Mouse (Mus musculus) frontal cortex, adult (tissue): ENCODE results near the gene 1700003E16Rik.

Source experiments
- ATAC-seq: cut with Nextera tagmentation; 2 replicates; pipeline ENCODE4 v1.9.2; 2017; ENCODE audit warnings: mild to moderate bottlenecking, moderate library complexity, mixed read lengths; ENCODE audit not compliant: low TSS enrichment

Gene 1700003E16Rik

DNA sequence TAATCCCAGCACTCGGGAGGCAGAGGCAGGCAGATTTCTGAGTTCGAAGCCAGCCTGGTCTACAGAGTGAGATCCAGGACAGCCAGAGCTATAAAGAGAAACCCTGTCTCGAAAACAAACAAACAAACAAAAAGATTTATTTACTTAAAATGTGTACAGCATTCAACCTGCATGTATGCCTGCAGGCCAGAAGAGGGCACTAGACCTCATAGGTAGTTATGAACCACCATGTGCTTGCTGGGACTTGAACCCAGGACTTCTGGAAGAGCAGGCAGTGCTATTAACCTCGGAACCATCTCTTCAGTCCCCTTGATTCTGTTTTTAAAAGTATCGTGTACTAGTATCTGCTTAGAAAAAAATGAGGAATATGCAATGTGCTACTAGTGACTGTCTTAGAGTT is 28.8 kb upstream of the 1700003E16Rik start:
- ATAC-seq = no peak

DNA sequence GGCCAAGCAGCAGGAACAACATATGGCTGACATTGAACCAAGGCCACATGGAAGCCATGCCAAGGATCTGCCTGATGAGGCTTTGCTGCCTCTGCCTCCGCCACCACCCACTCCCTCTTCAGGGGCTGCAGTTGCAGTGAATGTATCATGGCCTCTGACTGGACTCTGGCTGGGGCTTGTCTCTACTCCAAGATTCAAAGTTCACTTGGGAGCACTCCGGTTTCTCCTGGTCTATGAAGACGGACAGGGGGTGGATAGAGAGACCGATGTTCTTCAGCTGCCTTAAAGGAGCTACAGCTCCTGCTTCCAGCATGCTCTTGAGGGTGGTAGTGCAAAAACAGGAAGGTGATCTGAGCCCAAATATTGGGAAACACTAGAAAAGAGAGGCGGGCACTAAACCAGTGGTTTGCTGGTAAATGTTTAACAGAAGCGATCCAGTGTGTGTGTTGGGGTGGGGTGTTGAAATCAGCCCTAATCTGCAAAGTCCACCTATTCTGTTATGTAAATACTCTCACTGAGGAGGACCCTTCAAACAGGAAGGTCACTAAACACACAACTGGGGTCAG is 24.7 kb upstream of the 1700003E16Rik start:
- ATAC-seq = no peak

DNA sequence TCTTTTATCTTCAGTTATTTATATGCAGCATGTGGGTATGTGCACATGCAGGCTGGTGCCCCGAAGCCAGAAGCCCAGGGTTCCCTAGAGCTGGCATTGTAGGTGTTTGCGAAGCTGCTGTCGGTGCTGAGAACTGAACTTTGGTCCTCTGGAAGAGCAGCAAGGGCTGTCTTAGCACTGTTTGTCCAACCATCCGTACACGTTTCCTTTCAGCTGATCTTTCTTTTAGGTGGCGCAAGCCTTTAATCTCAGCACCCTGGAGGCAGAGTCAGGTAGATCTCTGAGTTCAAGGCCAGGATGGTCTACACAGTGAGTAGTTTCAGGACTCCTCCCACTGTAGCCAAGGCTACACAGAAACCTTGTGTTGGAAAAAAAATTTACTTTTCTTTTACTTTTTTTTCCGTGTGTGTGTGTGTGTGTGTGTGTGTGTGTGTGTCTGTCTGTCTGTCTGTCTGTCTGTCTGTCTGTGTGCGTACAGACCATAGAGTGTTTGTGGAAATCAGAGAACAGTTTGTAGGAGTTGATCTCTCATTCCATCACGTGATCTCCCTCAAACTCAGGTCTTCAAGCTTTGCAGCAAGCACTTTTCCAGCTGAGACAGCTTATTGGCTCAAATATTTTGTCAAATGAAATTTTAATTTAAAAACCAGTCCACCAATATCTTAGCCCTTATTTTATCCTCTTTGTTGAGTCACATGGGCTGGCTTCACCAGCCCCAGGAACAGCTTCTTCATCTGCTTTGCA is 23.9 kb upstream of the 1700003E16Rik start:
- ATAC-seq = no peak

DNA sequence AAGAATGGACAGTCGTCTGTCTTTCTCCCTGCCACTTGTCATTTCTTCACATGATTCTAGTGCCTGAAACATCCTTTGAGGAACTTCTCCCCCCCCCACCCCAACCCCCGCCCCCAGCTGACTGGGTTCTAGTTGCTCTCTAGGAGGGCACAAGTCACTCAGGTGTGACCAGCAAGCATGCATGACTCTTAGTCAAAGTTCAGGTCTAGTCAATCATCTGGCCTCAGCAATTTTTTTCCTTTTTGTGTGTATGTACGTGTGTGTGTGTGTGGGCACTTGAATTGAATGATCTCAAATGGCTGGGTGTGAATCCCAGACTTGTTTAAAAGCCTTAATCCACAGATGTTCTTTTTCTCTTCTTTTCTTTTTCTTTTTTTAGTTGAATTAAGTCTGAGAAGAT is 22.0 kb upstream of the 1700003E16Rik start:
- no peak for ATAC-seq

DNA sequence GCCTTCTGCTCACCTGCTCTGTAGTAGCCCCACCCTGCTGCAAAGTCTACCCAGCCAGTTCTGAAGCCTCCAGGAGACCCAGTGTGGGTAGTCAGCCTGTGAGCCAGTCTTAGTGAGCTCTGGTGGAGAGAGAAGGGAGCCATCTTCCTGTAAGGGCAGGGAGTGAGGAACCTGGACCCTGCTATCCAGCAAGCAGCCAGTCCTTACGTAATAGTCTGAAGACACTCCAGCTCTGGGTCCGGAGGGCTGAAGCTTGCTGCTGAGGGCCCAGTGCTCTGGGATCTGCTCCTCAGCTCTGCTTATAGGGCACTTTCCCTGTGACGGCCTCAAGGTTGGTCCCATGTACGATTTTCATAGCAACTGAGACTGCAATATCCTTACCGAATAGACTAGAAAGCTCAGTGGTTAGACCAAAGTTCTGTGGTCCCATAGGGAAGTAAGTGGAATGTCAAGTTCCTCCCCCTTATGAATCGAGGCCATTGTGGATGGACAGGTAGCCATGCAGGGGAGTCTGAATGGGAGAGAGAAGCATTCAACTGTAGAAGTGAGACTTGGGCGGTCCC is 21.2 kb upstream of the 1700003E16Rik start, which contains the start of gene Rtkn:
Gene Rtkn, plus strand, starts transcription at position 513 of the 563 bp plus-strand sequence.
- no peak for ATAC-seq

DNA sequence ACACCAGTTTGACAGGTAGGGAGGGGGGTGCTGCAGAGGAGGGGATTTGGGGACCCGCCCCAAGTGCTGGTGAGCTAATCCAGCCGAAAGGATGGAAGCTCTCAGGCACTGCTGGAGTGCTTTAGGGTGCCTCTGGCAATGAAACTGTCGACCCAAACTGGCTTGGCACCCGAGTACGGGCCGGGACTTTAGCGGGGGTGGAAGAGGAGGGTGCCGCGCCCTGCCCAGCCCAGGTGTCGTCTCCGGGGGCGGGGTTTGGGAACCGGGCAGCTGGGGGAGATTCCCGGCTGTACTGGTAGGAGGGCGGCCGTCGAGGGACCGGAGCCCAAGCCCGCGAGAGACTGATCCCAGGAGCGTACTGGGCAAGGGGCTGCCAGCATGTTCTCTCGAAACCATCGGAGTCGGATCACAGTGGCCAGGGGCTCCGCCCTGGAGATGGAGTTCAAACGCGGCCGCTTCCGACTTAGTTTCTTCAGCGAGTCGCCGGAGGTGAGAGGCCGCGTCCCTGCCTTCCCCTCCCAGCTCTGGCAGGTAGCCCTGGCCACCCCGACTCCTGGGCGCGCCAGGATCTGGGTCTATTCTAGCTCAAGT is 20.5 kb upstream of the 1700003E16Rik start:
- ATAC-seq = no peak

DNA sequence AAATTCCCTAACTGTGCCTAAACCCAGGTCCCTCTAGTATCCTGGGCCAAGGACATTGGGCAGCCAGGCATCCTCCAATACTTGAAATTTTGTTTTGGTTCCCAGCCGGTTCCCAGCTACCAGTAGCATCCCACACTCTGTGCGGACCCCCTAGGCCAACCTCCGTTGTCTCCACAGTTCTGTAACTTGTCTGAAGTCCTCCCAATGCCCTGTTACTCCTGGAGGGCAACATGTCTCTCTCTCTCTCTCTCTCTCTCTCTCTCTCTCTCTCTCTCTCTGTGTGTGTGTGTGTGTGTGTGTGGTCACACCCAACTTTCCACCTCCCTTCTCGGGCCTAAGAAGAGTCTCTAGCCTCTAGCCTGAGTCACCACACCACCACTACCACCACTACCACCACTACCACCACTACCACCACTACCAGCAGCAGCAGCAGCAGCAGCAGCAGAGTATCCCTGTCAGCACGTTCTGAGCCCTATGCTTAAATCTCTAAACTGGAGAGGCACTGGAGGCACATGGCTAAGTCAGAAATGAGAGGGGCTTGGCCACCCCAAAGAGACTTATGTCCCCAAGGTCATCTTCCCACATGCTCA is 19.8 kb upstream of the 1700003E16Rik start:
- ATAC-seq = no peak

DNA sequence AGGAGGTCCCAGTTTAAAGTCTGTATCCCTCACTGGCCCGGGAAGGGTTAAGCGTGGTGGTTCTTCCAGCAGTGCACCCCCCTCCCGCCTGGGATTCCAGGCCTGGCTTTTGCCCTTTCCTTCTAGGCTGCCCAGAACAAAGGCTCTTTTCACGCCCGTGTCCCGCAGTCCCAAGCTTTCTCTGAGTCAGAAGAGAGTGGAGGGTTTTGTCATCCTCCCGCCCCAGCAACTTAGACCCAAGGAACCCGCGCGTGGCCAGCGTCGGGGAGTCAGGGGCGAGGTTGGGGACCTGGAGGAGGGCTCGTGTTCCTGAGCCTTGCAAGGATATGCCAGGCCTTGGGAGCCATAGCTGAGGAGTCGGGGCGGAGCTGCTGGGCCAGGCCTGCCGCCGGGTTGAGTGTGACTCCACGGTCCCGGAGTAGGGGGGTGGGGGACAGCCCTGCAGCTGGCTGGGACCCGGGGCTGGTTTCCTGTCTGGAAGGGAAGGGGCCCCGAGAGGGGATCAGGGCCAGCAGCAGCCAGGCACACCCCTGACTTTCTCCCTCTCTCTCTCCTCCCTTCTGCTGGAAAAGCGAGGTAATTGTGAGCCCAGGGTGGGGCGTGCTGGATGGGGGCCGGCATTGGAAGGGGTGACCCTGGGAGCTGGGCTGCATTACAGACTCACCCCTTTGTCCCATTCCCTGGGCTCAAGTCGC is 19.2 kb upstream of the 1700003E16Rik start:
- ATAC-seq = peak; percentile 27; the same call in 1 of the 2 replicates

DNA sequence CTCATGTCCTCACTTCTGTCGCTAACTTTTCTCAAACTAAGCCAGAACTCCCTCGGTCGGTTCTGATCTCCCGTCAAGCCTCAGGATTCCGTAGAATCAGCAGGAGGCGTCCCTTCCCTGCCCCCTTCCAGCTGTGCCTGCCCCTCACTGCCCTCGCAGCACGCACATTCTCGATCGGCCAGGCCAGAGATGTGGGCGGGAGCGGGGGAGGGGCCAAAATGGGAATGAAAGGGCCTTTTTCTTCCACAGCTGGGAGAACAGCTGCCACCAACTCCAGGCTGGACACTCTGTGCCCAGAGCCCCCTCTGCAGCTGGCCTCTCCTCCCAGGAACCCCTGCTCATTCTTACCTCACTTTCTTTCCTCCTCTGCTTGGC is 18.6 kb upstream of the 1700003E16Rik start:
- peak; percentile 35; the same call in 1 of the 2 replicates for ATAC-seq

DNA sequence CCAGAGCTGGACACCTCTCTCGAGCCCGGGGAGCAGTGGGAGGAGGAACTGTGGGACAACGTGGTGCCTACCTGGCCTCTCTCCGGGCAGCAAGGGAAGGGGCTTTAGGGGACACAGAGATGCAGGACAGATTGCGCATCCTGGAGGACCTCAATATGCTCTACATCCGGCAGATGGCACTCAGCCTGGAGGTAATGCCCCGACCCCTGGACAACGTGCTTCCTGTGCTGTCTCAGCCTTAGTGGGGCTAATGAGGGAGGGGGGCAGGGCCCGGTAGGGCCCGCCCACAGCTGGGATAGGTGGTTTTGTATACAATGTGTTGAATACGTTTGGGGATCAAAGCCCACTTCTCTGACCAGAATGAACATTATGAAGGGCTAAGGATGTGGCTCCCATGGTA is 18.1 kb upstream of the 1700003E16Rik start:
- ATAC-seq = no peak

DNA sequence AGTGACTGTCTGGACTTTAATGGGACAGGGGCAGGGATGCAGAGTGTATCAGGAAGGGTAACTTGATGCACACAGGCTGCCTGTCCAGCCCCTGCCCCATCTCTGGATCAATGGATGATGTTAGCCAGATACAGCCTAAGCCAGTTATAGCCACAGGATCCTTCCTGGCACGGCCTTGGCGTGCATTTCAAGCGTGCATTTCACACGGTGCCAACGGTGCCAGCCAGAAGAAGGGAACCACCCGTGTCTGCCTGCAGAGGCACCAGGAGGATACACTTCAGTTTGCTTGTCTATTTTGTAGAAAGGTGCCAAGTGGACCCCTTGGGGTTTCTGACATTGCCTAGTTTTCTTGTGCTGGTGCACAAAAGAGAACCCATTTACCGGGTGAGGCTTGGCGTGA is 16.2 kb upstream of the 1700003E16Rik start:
- no peak for ATAC-seq

DNA sequence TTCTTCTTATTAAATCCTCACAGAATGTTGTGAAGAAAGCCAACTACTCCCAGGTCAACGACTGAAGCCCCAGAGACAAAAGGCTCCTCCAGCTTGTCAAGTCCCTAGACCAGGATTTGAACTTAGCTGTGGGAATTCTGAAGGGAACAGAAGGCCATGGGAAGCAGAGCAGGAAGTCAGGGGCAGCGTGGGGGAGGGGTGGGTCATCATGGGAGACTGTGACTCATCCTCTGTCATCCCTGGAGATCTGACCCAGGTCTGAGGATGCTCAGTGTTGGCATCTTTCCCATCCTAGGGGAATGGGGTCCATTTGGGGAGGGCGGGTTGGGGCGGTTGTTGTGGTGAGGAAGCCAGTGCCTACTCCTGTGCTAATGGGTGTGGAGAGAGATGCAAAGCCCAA is 14.6 kb upstream of the 1700003E16Rik start:
- no peak for ATAC-seq

DNA sequence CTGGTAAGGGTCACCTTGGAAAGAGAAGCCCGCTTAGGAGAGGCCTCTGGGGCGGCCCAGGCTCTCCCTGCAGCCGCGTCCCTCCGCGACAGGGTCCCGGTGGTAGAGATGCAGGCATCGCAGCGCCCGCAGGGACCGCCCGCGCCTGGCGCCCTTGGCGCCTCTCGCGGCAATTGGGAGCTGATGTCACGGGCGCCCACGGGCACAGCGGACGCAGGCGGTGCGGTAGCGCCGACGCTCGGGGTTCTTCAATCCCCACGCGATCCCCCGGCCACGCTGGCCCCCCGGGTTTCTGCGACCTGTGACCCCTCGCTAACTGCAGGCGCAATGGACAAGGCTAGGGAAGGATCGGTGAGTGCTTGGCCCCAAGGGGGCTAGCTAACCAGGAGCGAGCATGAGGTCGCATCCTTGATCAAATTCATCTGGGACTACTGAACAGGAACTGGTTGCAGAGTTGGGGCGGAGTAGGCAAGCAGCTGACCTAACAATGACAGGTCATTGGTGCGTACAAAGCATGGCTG is 13.9 kb upstream of the 1700003E16Rik start:
- peak; percentile 55 for ATAC-seq

DNA sequence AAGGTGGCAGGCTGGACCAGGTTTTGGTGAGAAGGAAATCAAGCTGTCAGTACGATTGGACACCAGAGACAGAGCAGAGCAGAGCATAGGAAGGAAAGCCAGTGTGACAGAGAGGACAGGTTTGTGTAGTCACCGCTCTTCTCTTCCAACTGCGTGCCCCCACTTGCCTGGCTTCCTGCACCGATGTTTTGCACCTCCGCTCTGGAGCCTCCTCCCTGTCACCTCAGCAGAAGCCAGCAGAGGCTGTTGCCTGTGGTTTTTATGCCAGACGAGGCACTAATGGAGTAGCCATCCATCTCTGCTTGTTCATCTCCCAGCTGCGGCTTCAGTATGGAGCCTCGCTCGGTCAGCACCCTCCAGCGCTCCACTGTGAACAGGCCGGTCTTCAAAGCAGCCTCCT is 13.3 kb upstream of the 1700003E16Rik start:
- peak; percentile 53 for ATAC-seq

DNA sequence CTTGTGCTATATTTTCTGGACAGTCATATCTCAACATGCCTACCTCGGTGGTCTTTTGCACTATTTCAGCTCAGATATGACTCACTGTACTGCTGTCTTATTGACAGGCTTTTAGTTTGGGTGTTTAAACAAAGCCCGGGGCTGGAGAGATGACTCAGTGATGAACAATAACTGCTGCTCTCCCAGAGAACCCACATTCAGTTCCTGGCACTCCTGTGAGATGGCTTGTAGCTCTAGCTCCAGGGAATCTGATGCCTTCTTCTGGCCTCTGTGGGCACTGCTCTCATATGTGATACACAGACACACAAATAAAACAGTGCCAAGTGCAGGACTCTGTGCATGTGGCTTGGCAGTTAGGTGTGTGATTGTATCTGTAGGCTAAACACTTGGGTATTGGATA is 11.0 kb upstream of the 1700003E16Rik start:
- peak; percentile 18; the same call in 1 of the 2 replicates for ATAC-seq

DNA sequence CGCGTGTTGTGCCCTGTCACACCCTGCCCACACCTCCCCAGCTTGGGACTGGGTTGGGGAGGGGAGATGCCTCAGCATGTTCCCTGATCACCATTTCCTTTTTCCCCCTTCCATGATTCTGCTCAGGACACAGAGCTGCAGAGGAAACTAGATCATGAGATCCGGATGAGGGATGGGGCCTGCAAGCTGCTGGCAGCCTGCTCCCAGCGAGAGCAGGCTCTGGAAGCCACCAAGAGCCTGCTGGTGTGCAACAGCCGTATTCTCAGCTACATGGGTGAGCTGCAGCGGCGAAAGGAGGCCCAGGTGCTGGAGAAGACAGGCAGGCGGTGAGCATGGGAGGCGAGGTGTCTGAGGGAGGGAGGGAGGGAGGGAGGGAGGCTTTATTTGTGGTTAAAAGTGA is 10.4 kb upstream of the 1700003E16Rik start:
- ATAC-seq = peak; percentile 20

DNA sequence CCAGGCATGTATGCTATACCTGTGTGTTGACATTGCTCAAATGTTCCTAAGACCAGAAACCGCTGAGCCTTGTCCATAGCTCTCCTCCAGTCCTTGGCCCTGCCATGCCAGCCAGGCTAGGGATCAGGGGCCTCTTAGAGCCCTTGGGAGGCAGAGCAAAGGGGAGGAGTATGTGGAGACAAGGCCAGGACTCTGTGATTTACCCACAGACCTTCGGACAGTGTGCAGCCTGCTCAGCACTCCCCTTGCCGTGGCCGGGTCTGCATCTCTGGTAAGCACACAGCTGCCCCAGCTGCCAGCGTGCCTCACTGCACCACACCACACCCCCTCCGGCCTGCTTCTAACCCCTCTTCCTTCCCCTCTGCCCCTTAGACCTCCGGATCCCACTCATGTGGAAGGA is 8.9 kb upstream of the 1700003E16Rik start:
- no peak for ATAC-seq

DNA sequence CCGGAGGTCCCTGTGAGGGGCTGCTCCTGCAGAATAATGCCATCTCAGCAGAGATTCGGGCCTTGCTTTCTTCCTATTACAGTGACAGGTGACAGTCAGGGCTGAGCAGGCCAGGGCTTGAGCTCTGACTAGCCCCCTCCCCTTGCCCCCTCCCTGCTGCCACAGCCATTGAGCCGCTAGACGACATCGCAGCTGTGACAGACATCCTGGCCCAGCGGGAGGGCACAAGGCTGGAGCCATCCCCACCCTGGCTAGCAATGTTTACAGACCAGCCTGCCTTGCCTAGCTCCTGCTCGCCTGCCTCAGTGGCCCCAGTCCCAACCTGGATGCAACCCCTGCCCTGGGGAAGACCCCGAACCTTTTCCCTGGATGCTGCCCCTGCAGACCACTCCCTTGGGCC is 4.5 kb upstream of the 1700003E16Rik start:
- no peak for ATAC-seq

DNA sequence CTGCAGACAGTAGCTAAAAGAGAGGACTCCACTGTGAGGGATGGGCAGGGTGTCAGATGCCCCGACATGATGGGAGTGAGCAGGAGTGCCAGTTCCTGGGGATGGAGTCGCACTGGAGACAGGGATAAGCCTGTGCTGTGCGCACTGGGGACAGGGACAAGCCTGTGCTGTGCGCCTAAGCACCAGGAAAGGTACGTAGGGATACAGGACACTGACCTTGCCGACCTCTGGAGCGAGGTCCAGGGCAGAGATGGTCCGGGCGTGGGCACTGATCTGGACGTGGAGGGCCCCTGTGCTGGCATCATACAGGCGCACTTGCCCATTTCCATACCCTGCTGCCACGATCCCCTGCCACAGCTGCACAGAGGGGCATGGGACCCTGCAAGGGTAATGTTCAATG is 3.2 kb upstream of the 1700003E16Rik start:
- no peak for ATAC-seq

DNA sequence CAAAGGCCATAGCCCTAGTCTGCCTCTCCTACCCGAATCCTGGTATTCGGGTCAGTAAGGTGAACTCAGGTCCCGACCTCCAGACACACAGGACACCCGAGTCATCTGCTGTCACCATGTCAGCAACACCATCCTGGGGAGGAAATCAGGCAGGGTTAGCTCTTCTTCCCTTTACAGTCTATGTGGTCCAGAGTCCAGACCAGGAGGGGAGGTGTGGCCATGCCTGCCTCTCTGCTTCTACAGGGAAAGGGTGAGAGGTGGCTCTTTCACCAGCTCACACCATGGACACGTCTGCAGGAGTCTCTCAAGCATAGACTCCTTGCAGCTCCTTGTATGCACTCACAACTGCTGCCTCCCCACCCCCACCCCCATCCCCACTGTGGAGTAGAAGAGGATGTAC is 2.7 kb upstream of the 1700003E16Rik start:
- no peak for ATAC-seq

DNA sequence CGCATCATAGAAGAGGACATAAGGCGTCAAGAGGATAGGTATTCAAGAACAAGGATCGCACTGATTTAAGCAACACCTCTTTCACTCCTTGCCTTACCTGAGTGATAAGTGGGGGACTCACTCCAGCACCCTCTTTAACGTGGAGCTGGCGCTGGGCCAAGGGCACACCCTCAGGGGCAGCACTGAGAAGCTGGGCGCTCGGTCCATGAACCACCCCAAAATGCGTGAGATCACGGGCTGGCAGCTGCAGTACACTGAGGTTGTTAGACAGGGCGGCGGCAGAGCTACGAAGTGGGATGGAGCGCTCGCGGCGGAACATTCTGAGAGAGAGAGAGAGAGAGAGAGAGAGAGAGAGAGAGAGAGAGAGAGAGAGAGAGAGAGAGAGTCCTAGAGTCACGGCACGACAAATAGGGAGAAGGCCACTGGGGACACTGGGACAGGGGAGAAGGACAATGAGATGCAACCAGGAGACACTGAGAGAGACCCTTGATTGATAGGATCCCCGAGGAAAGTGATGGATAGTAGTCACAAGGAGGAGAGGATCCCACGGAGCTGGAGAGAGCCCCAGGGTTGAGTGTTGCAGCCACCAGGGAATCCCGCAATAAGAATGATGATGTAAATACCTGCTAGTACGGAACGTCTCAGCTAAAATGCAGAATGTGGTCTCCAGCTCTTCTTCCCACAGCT is 509 bp upstream of the 1700003E16Rik start:
- ATAC-seq = peak; percentile 39
